Mouse (Mus musculus): Measurements from ENCODE around the gene Adora1.

DNA sequence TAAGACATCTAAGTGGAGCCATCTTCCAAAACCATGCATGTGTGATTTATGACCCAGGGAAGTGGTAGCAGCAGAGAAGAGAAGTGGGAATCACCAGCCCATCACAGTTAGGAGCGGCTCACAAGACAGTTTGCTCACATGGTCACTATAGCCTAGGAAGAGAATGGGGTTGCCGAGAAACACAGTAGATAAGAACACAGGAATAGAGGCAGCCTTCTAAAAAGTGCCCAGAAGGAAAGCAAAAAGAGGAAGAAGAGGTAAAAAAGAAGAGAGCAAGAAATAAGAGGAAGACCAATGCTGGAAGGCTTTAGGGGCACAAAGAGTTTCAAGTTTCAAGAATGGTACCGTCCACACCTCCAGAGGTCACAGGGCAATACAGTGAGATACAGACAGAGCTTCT is 47.1 kb upstream of the Adora1 start:
- TF ChIP-seq E2F4 (IDR thresholded peaks at IDR 0.05; ENCODE audit: insufficient read depth) (no peak), POLR2A (IDR thresholded peaks at IDR 0.05; ENCODE audit: insufficient read length, low read depth) (no peak), USF1 (IDR thresholded peaks at IDR 0.05; ENCODE audit: low read depth) (no peak), CEBPB (IDR thresholded peaks at IDR 0.05; ENCODE audit: insufficient read depth, poor library complexity, severe bottlenecking) (no peak), MAX (IDR thresholded peaks at IDR 0.05; ENCODE audit: low read depth) (no peak), TCF12 (IDR thresholded peaks at IDR 0.05; ENCODE audit: insufficient read depth, poor library complexity, severe bottlenecking) (no peak), MYOD1 (IDR thresholded peaks at IDR 0.05; ENCODE audit: control insufficient read depth in 1 of 3, insufficient read length in 2 of 3, low read depth in 2 of 3) (no peak), MYOG (IDR thresholded peaks at IDR 0.05; ENCODE audit: control insufficient read depth in 1 of 3, insufficient read depth in 1 of 3, insufficient read length in 2 of 3, low read depth in 2 of 3) (no peak), TCF3 (IDR thresholded peaks at IDR 0.05; ENCODE audit: insufficient read length, low read depth) (no peak), SRF (IDR thresholded peaks at IDR 0.05; ENCODE audit: control insufficient read depth, insufficient read length, low read depth) (no peak), POLR2AphosphoS2 (IDR thresholded peaks at IDR 0.05; ENCODE audit: insufficient read length, low read depth) (no peak), REST (IDR thresholded peaks at IDR 0.05; ENCODE audit: insufficient read depth, insufficient read length) (no peak)
